Mouse (Mus musculus) intestine, postnatal 0 days (tissue): ENCODE measurements at regions not wholly inside any gene's neighbourhood (a gene's known extent, or its start where the extent isn't known, plus 50 kb on each side); places are given as distances from the start of the nearest gene placed in this dataset.

Experiments
- ATAC-seq: fragments of 200-750 bp; cut with Nextera tagmentation; 2 replicates; pipeline ENCODE4 v1.8.0; 2017; ENCODE audit warnings: mild to moderate bottlenecking, moderate TSS enrichment, moderate library complexity
- H3K27ac ChIP-seq: fragments of 300-500 bp; sonication (generic); 2 replicates; pipeline ENCODE4 v1.5.1; 2014; ENCODE audit warnings: mild to moderate bottlenecking, low read depth, low read length, moderate library complexity
- H3K27me3 ChIP-seq: fragments of 300-500 bp; sonication (generic); replicated peaks from 2 replicates; pipeline ENCODE4 v1.6.1; 2014; ENCODE audit warnings: low read length, mixed read lengths; ENCODE audit not compliant: control insufficient read depth, insufficient read depth
- H3K36me3 ChIP-seq: fragments of 300-500 bp; sonication (generic); 2 replicates; pipeline ENCODE4 v1.6.1; 2014; ENCODE audit warnings: mild to moderate bottlenecking, moderate library complexity; ENCODE audit not compliant: control insufficient read depth, insufficient read depth
- H3K4me1 ChIP-seq: fragments of 300-500 bp; sonication (generic); replicated peaks from 2 replicates; pipeline ENCODE4 v1.6.1; 2014; ENCODE audit warnings: antibody characterized with exemption, low read length, mixed read lengths; ENCODE audit not compliant: control insufficient read depth, insufficient read depth
- H3K4me2 ChIP-seq: fragments of 300-500 bp; sonication (generic); replicated peaks from 2 replicates; pipeline ENCODE4 v1.6.1; 2014; ENCODE audit warnings: low read depth, mild to moderate bottlenecking, moderate library complexity
- H3K4me3 ChIP-seq: fragments of 300-500 bp; sonication (generic); 2 replicates; pipeline ENCODE4 v1.5.1; 2014; ENCODE audit warnings: low read depth, low read length
- H3K9ac ChIP-seq: fragments of 300-500 bp; sonication (generic); 2 replicates; pipeline ENCODE4 v1.6.1; 2014; ENCODE audit warnings: mild to moderate bottlenecking, low read depth, low read length
- H3K9me3 ChIP-seq: fragments of 300-500 bp; sonication (generic); 2 replicates; pipeline ENCODE4 v1.6.1; 2016; ENCODE audit warnings: mixed run types; ENCODE audit not compliant: control insufficient read depth
- CTCF ChIP-seq: sonication (generic); IDR thresholded peaks from 2 replicates; pipeline ENCODE4 v1.5.1; 2016; ENCODE audit warnings: low read depth, mild to moderate bottlenecking, control low read depth, antibody characterized with exemption, moderate library complexity
- WGBS: fragments of 180-500 bp; shearing (Covaris S2); extraction: QIAGEN DNeasy Blood & Tissue Kit; methylation state at CpG from one replicate; pipeline ENCODE4 v1.1.7; 2014; 5-methylcytosine and 5-hydroxymethylcytosine counted together

- no peak overlapping the region for H3K4me2 ChIP-seq
- H3K36me3 ChIP-seq: no peaks in the 10 kb centered on the region
- TF ChIP-seq CTCF: no peak
- H3K27ac ChIP-seq: no peak overlapping the region
- no peak for ATAC-seq
- H3K9ac ChIP-seq: no peak overlapping the region
- WGBS: 73% methylated on average over 1 of the region's 1 CpGs
- H3K9me3 ChIP-seq: no peaks in the 10 kb centered on the region
- H3K27me3 ChIP-seq: no peaks in the 10 kb centered on the region
- no peak overlapping the region for H3K4me3 ChIP-seq
- H3K4me1 ChIP-seq: no peaks in the 10 kb centered on the region
Measured at GRCm38 (mm10) chr15:40291602-40292001, 157.4 kb downstream of the 9330182O14Rik start.

GRCm38 (mm10) chr15:40312226-40312625 is 178.1 kb downstream of the 9330182O14Rik start:
- Histone ChIP-seq H3K27ac (no peak overlapping the region), H3K36me3 (no peaks in the 10 kb centered on the region), H3K4me3 (no peak overlapping the region), H3K9ac (no peak overlapping the region), H3K27me3 (no peaks in the 10 kb centered on the region), H3K9me3 (no peaks in the 10 kb centered on the region), H3K4me2 (no peak overlapping the region), H3K4me1 (no peaks in the 10 kb centered on the region)
- 74% methylated on average over 2 of the region's 2 CpGs for WGBS
- ATAC-seq: no peak
- TF ChIP-seq CTCF: no peak

- Histone ChIP-seq H3K9ac (no peak overlapping the region), H3K9me3 (no peaks in the 10 kb centered on the region), H3K4me2 (no peak overlapping the region), H3K27ac (no peak overlapping the region), H3K4me1 (no peaks in the 10 kb centered on the region), H3K36me3 (no peaks in the 10 kb centered on the region), H3K4me3 (no peak overlapping the region), H3K27me3 (no peaks in the 10 kb centered on the region)
- no peak for TF ChIP-seq CTCF
- no peak for ATAC-seq
- 75% methylated on average over 2 of the region's 2 CpGs for WGBS
Measured at GRCm38 (mm10) chr15:40339746-40340145, 205.6 kb downstream of the 9330182O14Rik start.

GRCm38 (mm10) chr15:40340269-40340668 is 206.1 kb downstream of the 9330182O14Rik start:
- Histone ChIP-seq H3K4me3 (no peak overlapping the region), H3K4me2 (no peak overlapping the region), H3K4me1 (no peaks in the 10 kb centered on the region), H3K27ac (no peak overlapping the region), H3K9me3 (no peaks in the 10 kb centered on the region), H3K9ac (no peak overlapping the region), H3K27me3 (no peaks in the 10 kb centered on the region), H3K36me3 (no peaks in the 10 kb centered on the region)
- 60% methylated on average over 1 of the region's 1 CpGs for WGBS
- no peak for TF ChIP-seq CTCF
- no peak for ATAC-seq

- no peak for TF ChIP-seq CTCF
- H3K27ac ChIP-seq: no peak overlapping the region
- ATAC-seq: no peak
- H3K9ac ChIP-seq: no peak overlapping the region
- H3K9me3 ChIP-seq: no peaks in the 10 kb centered on the region
- H3K4me1 ChIP-seq: no peaks in the 10 kb centered on the region
- no peak overlapping the region for H3K4me2 ChIP-seq
- no peak overlapping the region for H3K4me3 ChIP-seq
- H3K36me3 ChIP-seq: no peaks in the 10 kb centered on the region
- no peaks in the 10 kb centered on the region for H3K27me3 ChIP-seq
Measured at GRCm38 (mm10) chr15:40351473-40351872, 217.3 kb downstream of the 9330182O14Rik start.

- Histone ChIP-seq H3K9me3 (no peaks in the 10 kb centered on the region), H3K4me3 (no peak overlapping the region), H3K4me2 (no peak overlapping the region), H3K36me3 (no peaks in the 10 kb centered on the region), H3K9ac (no peak overlapping the region), H3K27me3 (no peaks in the 10 kb centered on the region), H3K27ac (no peak overlapping the region), H3K4me1 (no peaks in the 10 kb centered on the region)
- no peak for ATAC-seq
- no peak for TF ChIP-seq CTCF
- WGBS: 41% methylated on average over 10 of the region's 10 CpGs
Measured at GRCm38 (mm10) chr15:40354802-40355487, 220.8 kb downstream of the 9330182O14Rik start.

GRCm38 (mm10) chr15:40356096-40356495 is 221.9 kb downstream of the 9330182O14Rik start:
- H3K9ac ChIP-seq: no peak overlapping the region
- ATAC-seq: no peak
- H3K9me3 ChIP-seq: no peaks in the 10 kb centered on the region
- 64% methylated on average over 3 of the region's 3 CpGs for WGBS
- H3K4me2 ChIP-seq: no peak overlapping the region
- H3K4me3 ChIP-seq: no peak overlapping the region
- H3K36me3 ChIP-seq: no peaks in the 10 kb centered on the region
- H3K27me3 ChIP-seq: no peaks in the 10 kb centered on the region
- no peak overlapping the region for H3K27ac ChIP-seq
- TF ChIP-seq CTCF: no peak
- no peaks in the 10 kb centered on the region for H3K4me1 ChIP-seq
